Mouse (Mus musculus): ENCODE results near the gene Cenpv. TPM values are rescaled to one million over a fixed set of nuclear protein-coding genes. Genes with fewer than 3 reads are reported as not detected.

The Cenpv gene
- total RNA-seq, 2 experiments from 2014 or later: 22.5 to 26.4 TPM

Other genes starting within 250 kb of the Cenpv start
- gene Pigl, start 80.8 kb downstream of the Cenpv start, total RNA-seq (2021): 1 to 10 TPM; 2.8 to 3.3 TPM
- 100 to 1,000 TPM; 126 TPM for gene Ncor1, start 80.7 kb downstream of the Cenpv start, total RNA-seq (2021)
- gene Ubb, start 11.9 kb upstream of the Cenpv start, total RNA-seq (2021): 100 to 1,000 TPM; 561 to 624 TPM
- gene Trpv2, start 35.2 kb upstream of the Cenpv start, total RNA-seq (2021): 1 to 10 TPM; 2.4 to 3.3 TPM
- 1 to 10 TPM; 4.9 to 6.4 TPM for gene Lrrc75a, start 109.3 kb upstream of the Cenpv start, total RNA-seq (2021)
- gene Mmgt2, start 109.4 kb upstream of the Cenpv start, total RNA-seq (2021): 1 to 10 TPM; 6.9 to 7.0 TPM
- gene Zfp287, start 192.6 kb upstream of the Cenpv start, total RNA-seq (2021): 1 to 10 TPM; 2.4 to 2.8 TPM
- not detected for gene Gm10428, start 213.8 kb upstream of the Cenpv start, total RNA-seq (2021)